Mouse (Mus musculus) ES-E14 (cell line): ENCODE data around the gene Tppp. TPM values are rescaled to one million over a fixed set of nuclear protein-coding genes. Genes with fewer than 3 reads are reported as not detected.
A peak's percentile ranks its signal among the peaks of the same experiment; 100 is the strongest.
"Not testable (repeated sequence)": the region's sequence is repeated elsewhere in the genome, so short reads cannot be mapped to it uniquely, and the experiment has no call there.

Source experiments
- DNase-seq: peaks from one replicate; pipeline ENCODE4 v3.0.0-alpha.2; 2013; ENCODE audit warnings: low read depth, low spot score
- H3K27ac ChIP-seq: 2 replicates; pipeline ENCODE4 v1.5.1; 2012; ENCODE audit warnings: low read depth, mild to moderate bottlenecking, low read length, moderate library complexity, mixed read lengths; ENCODE audit not compliant: poor library complexity, insufficient read depth, severe bottlenecking
- H3K36me3 ChIP-seq: 2 replicates; pipeline ENCODE4 v1.6.1; 2012; ENCODE audit warnings: mild to moderate bottlenecking, low read length, moderate library complexity, mixed read lengths; ENCODE audit not compliant: control insufficient read depth, poor library complexity, insufficient read depth, severe bottlenecking
- H3K4me1 ChIP-seq, 2 experiments: fragments of 150-350 bp in 1 of 2; sonication (generic) in 1 of 2; 2 replicates each; pipeline ENCODE4 v1.6.1; 2012; ENCODE audit warnings: low read length in 2 of 2, mild to moderate bottlenecking in 1 of 2, mixed read lengths in 1 of 2; ENCODE audit not compliant: control insufficient read depth in 2 of 2, insufficient read depth in 2 of 2, poor library complexity in 1 of 2
- H3K4me3 ChIP-seq, 2 experiments: fragments of 150-350 bp in 1 of 2; sonication (generic) in 1 of 2; 2 replicates each; pipeline ENCODE4 v1.5.1; 2012; ENCODE audit warnings: low read length in 2 of 2, low read depth in 1 of 2, mild to moderate bottlenecking in 1 of 2, mixed read lengths in 1 of 2; ENCODE audit not compliant: insufficient read depth in 1 of 2, poor library complexity in 1 of 2, severe bottlenecking in 1 of 2
- H3K9ac ChIP-seq: 2 replicates; pipeline ENCODE4 v1.6.1; 2012; ENCODE audit warnings: low read depth, mild to moderate bottlenecking, low read length, mixed read lengths; ENCODE audit not compliant: poor library complexity, insufficient read depth, severe bottlenecking
- H3K9me3 ChIP-seq: fragments of 150-350 bp; sonication (generic); 2 replicates; pipeline ENCODE4 v1.6.1; 2012; ENCODE audit warnings: low read depth, mild to moderate bottlenecking, low read length; ENCODE audit not compliant: control insufficient read depth, insufficient read depth
- CHD2 ChIP-seq: IDR thresholded peaks from 2 replicates; pipeline ENCODE4 v1.6.1; 2014; ENCODE audit warnings: mild to moderate bottlenecking, low read depth, low read length, inconsistent platforms
- HCFC1 ChIP-seq: IDR thresholded peaks from 2 replicates; pipeline ENCODE4 v1.6.1; 2012; ENCODE audit warnings: low read length, inconsistent platforms, borderline replicate concordance; ENCODE audit not compliant: insufficient read depth
- MAFK ChIP-seq: IDR thresholded peaks from 2 replicates; pipeline ENCODE4 v1.6.1; 2014; ENCODE audit warnings: mild to moderate bottlenecking, low read depth, low read length, inconsistent platforms; ENCODE audit not compliant: insufficient read depth
- ZC3H11A ChIP-seq: IDR thresholded peaks from 2 replicates; pipeline ENCODE4 v1.6.1; 2012; ENCODE audit warnings: low read depth, mild to moderate bottlenecking, inconsistent platforms, low read length, borderline replicate concordance
- ZNF384 ChIP-seq: IDR thresholded peaks from 2 replicates; pipeline ENCODE4 v1.6.1; 2012; ENCODE audit warnings: low read depth, low read length, inconsistent platforms
- in situ Hi-C, 2 experiments: fragments of 600-800 bp; cut with MboI; formaldehyde crosslinking; loops; one replicate each; pipeline ENCODE4 v1.15.1; 2025; ENCODE audit warnings: low sequenced_read_pairs in 2 of 2, inconsistent platforms in 1 of 2; ENCODE audit not compliant: unreplicated experiment in 2 of 2
- total RNA-seq: library from RNA; depleted of rRNA; stranded (reverse); fragments of 300-350 nt; gene quantifications from 2 replicates; pipeline ENCODE4 v1.2.3, GENCODE M21; 2012

Tppp gene
- total RNA-seq, 1 experiment, result 0.22 TPM

DNA sequence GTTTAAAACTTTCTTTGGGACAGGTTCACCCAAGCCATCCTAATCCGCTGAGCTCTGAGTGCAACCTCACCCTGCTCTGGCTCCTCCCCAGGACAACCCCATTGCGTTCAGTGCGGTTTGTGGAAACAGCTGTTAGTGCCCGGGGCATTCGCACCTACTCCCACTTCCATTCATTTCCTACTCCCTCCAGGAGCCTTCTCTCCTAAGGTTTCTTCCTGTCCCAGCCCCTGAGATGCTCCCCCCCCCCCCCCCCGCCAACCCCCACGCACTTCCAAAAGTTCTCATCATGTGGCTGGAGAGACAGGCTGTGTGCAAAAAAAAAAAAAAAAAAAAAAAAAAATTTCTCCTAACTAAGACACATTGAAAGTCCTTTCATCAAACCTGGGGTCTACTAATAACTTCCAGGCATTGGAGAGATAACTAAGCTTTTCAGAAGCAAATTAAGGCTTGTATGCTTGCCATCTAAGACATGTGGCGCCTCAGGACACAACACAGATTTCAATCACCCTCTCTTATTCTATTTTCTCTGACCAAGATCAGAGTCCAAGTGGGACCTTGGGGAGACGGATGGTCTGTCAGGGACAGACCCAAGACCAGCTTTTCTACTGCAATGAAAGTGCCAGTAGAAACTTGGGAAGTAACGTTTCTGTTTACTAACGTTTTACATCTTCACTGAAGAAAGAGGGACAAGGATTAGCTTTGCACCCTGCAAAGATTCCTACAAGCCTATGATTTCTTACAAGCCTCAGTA is 53.3 kb downstream of the Tppp start:
- H3K9me3 ChIP-seq, result no peaks in the 10 kb centered on the region
- no peaks in the 10 kb centered on the region for H3K4me1 ChIP-seq
- no peak for DNase-seq
- no peak overlapping the region for H3K9ac ChIP-seq
- peak; percentile 72 for TF ChIP-seq ZNF384
- no peak for TF ChIP-seq ZC3H11A
- in situ Hi-C loops, result no loop called here
- H3K27ac ChIP-seq, result no peak overlapping the region
- H3K36me3 ChIP-seq, result peaks cover 5% of the 10 kb centered on the region
- peak overlapping the region; percentile 96 to 100 for H3K4me3 ChIP-seq

- DNase-seq, result no peak
- Histone ChIP-seq H3K4me1 (no peaks in the 10 kb centered on the region), H3K4me3 (no peak overlapping the region), H3K36me3 (no peaks in the 10 kb centered on the region), H3K9me3 (no peaks in the 10 kb centered on the region), H3K9ac (no peak overlapping the region), H3K27ac (no peak overlapping the region)
- in situ Hi-C loops, result no loop called here
- TF ChIP-seq ZC3H11A, result no peak
- TF ChIP-seq CHD2, result no peak
- TF ChIP-seq MAFK, result no peak
- TF ChIP-seq HCFC1, result no peak
- no peak for TF ChIP-seq ZNF384
These were observed 54.3 kb downstream of the Tppp start for GRCm38 (mm10) chr13:74063340-74064050.

GRCm38 (mm10) chr13:74066576-74066975 is 57.4 kb downstream of the Tppp start:
- DNase-seq, result no peak
- Histone ChIP-seq H3K4me3 (no peak overlapping the region), H3K4me1 (no peaks in the 10 kb centered on the region), H3K27ac (no peak overlapping the region), H3K9me3 (no peaks in the 10 kb centered on the region), H3K9ac (no peak overlapping the region), H3K36me3 (no peaks in the 10 kb centered on the region)
- TF ChIP-seq CHD2, result no peak
- no peak for TF ChIP-seq ZC3H11A
- TF ChIP-seq HCFC1, result no peak
- no peak for TF ChIP-seq ZNF384
- TF ChIP-seq MAFK, result no peak
- in situ Hi-C loops, result no loop called here

DNA sequence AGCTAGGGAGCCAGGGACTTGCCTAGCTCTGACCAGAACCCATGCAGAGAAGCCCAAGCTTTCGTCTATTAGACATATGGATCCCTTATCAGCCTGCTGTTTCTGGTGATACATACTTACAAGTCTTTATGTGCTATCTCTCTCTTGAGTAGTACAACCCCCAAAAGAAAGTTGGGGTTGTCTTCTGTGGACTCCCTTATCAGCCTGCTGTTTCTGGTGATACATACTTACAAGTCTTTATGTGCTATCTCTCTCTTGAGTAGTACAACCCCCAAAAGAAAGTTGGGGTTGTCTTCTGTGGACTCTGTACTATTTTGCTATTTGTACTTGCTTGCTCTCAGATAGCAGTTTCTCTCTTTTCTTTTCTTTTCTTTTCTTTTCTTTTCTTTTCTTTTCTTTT is 62.0 kb downstream of the Tppp start:
- H3K36me3 ChIP-seq, H3K9ac ChIP-seq, H3K9me3 ChIP-seq, DNase-seq, in situ Hi-C loops, H3K27ac ChIP-seq, H3K4me1 ChIP-seq, H3K4me3 ChIP-seq: not testable (repeated sequence)

DNA sequence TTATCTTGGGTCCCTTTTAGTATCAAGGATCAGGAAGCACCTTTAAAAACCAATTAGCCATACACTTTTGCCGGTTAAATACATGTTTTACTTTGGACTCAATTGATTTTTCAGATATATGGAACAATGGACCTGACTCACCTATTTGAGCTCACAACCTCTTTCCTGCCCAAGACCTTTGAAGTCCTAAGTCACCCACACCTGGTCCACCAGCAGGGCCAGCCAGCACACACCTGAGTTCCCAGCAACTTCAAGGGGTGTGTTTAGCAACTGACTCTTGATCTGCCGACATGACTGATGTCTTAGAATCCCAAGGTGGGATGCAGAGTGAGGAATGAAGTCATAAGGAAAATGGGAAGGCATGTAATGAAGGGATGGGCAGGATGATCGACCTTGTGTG is 62.5 kb downstream of the Tppp start:
- Histone ChIP-seq H3K36me3 (no peaks in the 10 kb centered on the region), H3K27ac (no peak overlapping the region), H3K4me3 (no peak overlapping the region), H3K4me1 (no peaks in the 10 kb centered on the region), H3K9me3 (no peaks in the 10 kb centered on the region), H3K9ac (no peak overlapping the region)
- no peak for DNase-seq
- TF ChIP-seq HCFC1, result no peak
- in situ Hi-C loops, result no loop called here
